Mouse (Mus musculus) embryonic facial prominence, embryonic 11.5 days (tissue): ENCODE measurements at regions not wholly inside any gene's neighbourhood (a gene's known extent, or its start where the extent isn't known, plus 50 kb on each side); places are given as distances from the start of the nearest gene placed in this dataset.
"Not testable (repeated sequence)": the region's sequence is repeated elsewhere in the genome, so short reads cannot be mapped to it uniquely, and the experiment has no call there.

ENCODE experiments used
- ATAC-seq: fragments of 200-750 bp; cut with Nextera tagmentation; replicated peaks from 2 replicates; pipeline ENCODE4 v1.8.0; 2017; ENCODE audit warnings: low read depth; ENCODE audit not compliant: insufficient number of reproducible peaks, low FRiP score, low TSS enrichment
- DNase-seq: peaks from one replicate; pipeline ENCODE4 v3.0.0-alpha.2; 2015; ENCODE audit warnings: low spot score
- H3K27ac ChIP-seq: fragments of 300-500 bp; sonication (generic); replicated peaks from 2 replicates; pipeline ENCODE4 v1.5.1; 2014; ENCODE audit warnings: mild to moderate bottlenecking, low read depth, low read length, control low read depth
- H3K27me3 ChIP-seq: fragments of 300-500 bp; sonication (generic); 2 replicates; pipeline ENCODE4 v1.6.1; 2014; ENCODE audit warnings: mild to moderate bottlenecking, low read length, moderate library complexity, mixed read lengths; ENCODE audit not compliant: control insufficient read depth, insufficient read depth
- H3K36me3 ChIP-seq: fragments of 300-500 bp; sonication (generic); replicated peaks from 2 replicates; pipeline ENCODE4 v1.6.1; 2014; ENCODE audit warnings: low read depth, mild to moderate bottlenecking, low read length, moderate library complexity, mixed read lengths; ENCODE audit not compliant: control insufficient read depth, insufficient read depth
- H3K4me1 ChIP-seq: fragments of 300-500 bp; sonication (generic); 2 replicates; pipeline ENCODE4 v1.6.1; 2014; ENCODE audit warnings: low read length, mixed read lengths; ENCODE audit not compliant: control insufficient read depth, insufficient read depth
- H3K4me2 ChIP-seq: fragments of 300-500 bp; sonication (generic); 2 replicates; pipeline ENCODE4 v1.6.1; 2014; ENCODE audit warnings: low read depth, mild to moderate bottlenecking, control low read depth, low read length, moderate library complexity
- H3K4me3 ChIP-seq: fragments of 300-500 bp; sonication (generic); 2 replicates; pipeline ENCODE4 v1.5.1; 2014; ENCODE audit warnings: low read depth, low read length, control low read depth
- H3K9ac ChIP-seq: fragments of 300-500 bp; sonication (generic); replicated peaks from 2 replicates; pipeline ENCODE4 v1.6.1; 2014; ENCODE audit warnings: mild to moderate bottlenecking, control low read depth, low read length
- H3K9me3 ChIP-seq: fragments of 300-500 bp; sonication (generic); replicated peaks from 2 replicates; pipeline ENCODE4 v1.6.1; 2016; ENCODE audit warnings: mild to moderate bottlenecking, low read length, inconsistent platforms, mixed read lengths; ENCODE audit not compliant: control insufficient read depth
- WGBS: fragments of 180-500 bp; shearing (Covaris S2); extraction: QIAGEN DNeasy Blood & Tissue Kit; methylation state at CpG from one replicate; pipeline ENCODE4 v1.1.7; 2014; 5-methylcytosine and 5-hydroxymethylcytosine counted together

DNA sequence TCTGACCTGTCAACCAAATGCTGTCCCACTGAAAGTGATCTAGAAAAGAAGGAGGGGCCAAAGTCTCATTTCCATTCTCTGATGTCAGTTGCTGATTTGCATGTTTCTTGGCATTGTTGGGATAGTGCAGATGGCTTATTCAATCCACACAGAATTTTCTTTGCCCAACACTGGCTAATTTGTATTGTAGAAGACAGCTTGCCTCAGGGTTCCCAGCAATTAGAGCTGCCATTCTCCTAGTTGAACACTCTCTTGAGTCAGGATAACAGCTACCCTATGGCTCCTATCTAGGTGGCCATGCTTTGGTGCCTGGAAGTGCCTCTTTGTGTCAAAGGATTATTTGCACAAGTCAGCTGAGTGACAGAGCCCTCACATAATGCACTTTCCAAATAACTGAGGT is 569.0 kb downstream of the Lrriq3 start:
- no peak overlapping the region for H3K27ac ChIP-seq
- no peak for DNase-seq
- no peaks in the 10 kb centered on the region for H3K4me1 ChIP-seq
- H3K27me3 ChIP-seq = no peaks in the 10 kb centered on the region
- no peaks in the 10 kb centered on the region for H3K9me3 ChIP-seq
- no peak overlapping the region for H3K9ac ChIP-seq
- no peaks in the 10 kb centered on the region for H3K36me3 ChIP-seq
- no peak for ATAC-seq
- H3K4me2 ChIP-seq = no peak overlapping the region
- no peak overlapping the region for H3K4me3 ChIP-seq

DNA sequence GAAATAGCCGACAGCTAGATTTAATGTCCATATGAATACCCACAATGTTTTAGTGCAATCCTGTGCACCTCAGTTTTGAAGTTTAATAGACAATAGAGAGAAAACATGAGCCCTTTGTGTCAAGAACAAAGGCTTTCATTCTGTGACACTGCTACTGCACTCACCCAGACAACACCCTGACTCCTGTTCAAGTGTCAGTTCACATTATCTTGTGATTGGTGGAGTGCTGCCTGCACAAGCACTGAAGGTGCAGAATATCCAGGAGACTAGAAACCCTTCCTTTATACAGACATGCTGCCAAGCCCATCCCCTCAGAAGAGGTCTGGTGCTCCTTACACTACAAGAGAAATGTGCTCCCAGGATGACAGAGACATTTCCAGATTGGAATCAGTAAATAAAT is 579.3 kb downstream of the Lrriq3 start:
- Histone ChIP-seq H3K4me3 (no peak overlapping the region), H3K36me3 (no peaks in the 10 kb centered on the region), H3K9ac (no peak overlapping the region), H3K27ac (no peak overlapping the region), H3K9me3 (no peaks in the 10 kb centered on the region), H3K27me3 (no peaks in the 10 kb centered on the region), H3K4me1 (no peaks in the 10 kb centered on the region), H3K4me2 (no peak overlapping the region)
- no peak for DNase-seq
- 79% methylated on average over 1 of the region's 1 CpGs for WGBS
- ATAC-seq = no peak

DNA sequence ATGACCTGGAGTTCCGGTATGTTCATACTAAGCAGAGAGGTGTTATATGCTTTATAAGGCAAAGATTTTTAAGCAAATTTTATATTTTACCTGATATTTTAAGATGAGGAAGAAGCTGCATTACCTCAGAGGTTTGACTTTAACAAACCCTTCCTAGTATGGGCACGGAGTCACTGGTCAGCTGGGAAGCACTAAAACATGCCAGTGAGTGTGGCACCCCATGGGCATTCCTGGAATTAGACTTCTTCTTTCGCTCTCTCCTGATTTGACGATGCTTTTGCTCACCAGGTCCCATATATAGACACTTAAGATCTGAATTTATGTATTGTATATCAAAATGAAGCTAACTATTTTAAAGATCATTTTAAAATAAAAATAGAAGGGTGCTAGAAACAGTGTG is 587.0 kb downstream of the Lrriq3 start:
- DNase-seq (no peak), ATAC-seq (no peak)
- no peaks in the 10 kb centered on the region for H3K27me3 ChIP-seq
- H3K9ac ChIP-seq = no peak overlapping the region
- H3K36me3 ChIP-seq = no peaks in the 10 kb centered on the region
- H3K4me1 ChIP-seq = no peaks in the 10 kb centered on the region
- H3K9me3 ChIP-seq = no peaks in the 10 kb centered on the region
- H3K27ac ChIP-seq = no peak overlapping the region
- H3K4me3 ChIP-seq = no peak overlapping the region
- 86% methylated on average over 4 of the region's 4 CpGs for WGBS
- no peak overlapping the region for H3K4me2 ChIP-seq

- WGBS = 58% methylated on average over 8 of the region's 8 CpGs
- no peaks in the 10 kb centered on the region for H3K9me3 ChIP-seq
- no peak overlapping the region for H3K4me2 ChIP-seq
- no peak for DNase-seq
- H3K27ac ChIP-seq = no peak overlapping the region
- no peak overlapping the region for H3K9ac ChIP-seq
- H3K4me1 ChIP-seq = no peaks in the 10 kb centered on the region
- H3K36me3 ChIP-seq = no peaks in the 10 kb centered on the region
- no peaks in the 10 kb centered on the region for H3K27me3 ChIP-seq
- ATAC-seq = 0 out of 2 replicates have a peak, but pooled peaks have one; percentile 44
- no peak overlapping the region for H3K4me3 ChIP-seq
These were observed 589.9 kb downstream of the Lrriq3 start for GRCm38 (mm10) chr3:155682921-155683813.

DNA sequence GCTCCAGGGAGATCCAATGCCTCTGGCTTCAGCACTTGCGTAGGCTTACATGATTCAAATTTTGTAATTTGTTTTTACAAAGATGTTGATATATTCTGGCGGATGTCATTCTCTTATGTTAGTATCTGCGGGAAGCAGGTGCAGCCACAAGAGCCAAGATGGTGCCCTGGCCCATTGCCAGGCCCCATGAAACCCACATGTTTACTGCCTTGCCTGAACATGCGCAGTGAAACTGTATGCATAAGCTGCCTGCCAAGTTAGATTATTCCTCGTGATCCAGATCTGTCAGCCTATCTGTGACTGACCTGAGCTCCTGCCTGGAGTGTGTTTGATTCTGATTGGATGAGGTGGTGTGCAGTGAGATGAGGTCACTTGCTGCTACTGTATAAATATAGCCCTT is 595.1 kb downstream of the Lrriq3 start:
- H3K4me3 ChIP-seq = no peak overlapping the region
- H3K9me3 ChIP-seq = no peaks in the 10 kb centered on the region
- 89% methylated on average over 5 of the region's 5 CpGs for WGBS
- ATAC-seq (no peak), DNase-seq (no peak)
- no peaks in the 10 kb centered on the region for H3K36me3 ChIP-seq
- H3K27me3 ChIP-seq = no peaks in the 10 kb centered on the region
- no peak overlapping the region for H3K9ac ChIP-seq
- no peaks in the 10 kb centered on the region for H3K4me1 ChIP-seq
- no peak overlapping the region for H3K27ac ChIP-seq
- H3K4me2 ChIP-seq = no peak overlapping the region

DNA sequence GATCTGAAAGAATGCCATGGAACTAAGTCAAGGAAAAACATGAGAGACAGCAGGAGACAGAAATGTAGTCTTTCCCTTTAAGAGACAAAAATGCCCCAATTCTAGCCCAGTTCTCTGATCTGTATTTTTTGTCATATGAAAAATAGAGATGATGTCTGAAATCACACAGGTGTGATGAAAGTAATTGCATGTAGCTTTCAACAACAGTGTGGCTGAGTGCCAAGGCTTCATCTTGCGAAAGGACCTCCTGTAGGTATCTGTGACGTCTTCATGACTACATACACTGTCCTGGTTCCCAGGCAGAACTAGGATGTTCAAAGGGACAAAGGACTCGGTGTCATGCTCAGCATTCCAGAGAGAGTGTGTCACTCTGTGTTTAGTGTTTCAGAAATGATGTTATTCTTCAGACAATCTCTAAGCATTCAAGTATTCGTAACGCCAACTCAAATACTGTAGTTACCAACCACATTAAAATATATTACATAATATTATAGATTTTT is 629.8 kb downstream of the Lrriq3 start:
- Histone ChIP-seq H3K27me3 (no peaks in the 10 kb centered on the region), H3K27ac (no peak overlapping the region), H3K4me2 (no peak overlapping the region), H3K9ac (no peak overlapping the region), H3K4me1 (no peaks in the 10 kb centered on the region), H3K36me3 (no peaks in the 10 kb centered on the region), H3K4me3 (no peak overlapping the region), H3K9me3 (no peaks in the 10 kb centered on the region)
- 87% methylated on average over 5 of the region's 5 CpGs for WGBS
- no peak for DNase-seq
- no peak for ATAC-seq

GRCm38 (mm10) chr3:155742421-155742820 is 649.2 kb downstream of the Lrriq3 start:
- WGBS = 93% methylated on average over 2 of the region's 2 CpGs
- no peak for ATAC-seq
- Histone ChIP-seq H3K36me3 (no peaks in the 10 kb centered on the region), H3K9ac (no peak overlapping the region), H3K9me3 (no peaks in the 10 kb centered on the region), H3K27ac (no peak overlapping the region), H3K4me3 (no peak overlapping the region), H3K4me1 (no peaks in the 10 kb centered on the region), H3K4me2 (no peak overlapping the region), H3K27me3 (no peaks in the 10 kb centered on the region)
- no peak for DNase-seq

- not testable (repeated sequence) for ATAC-seq
- WGBS = 37% methylated on average over 1 of the region's 1 CpGs
These were observed 653.4 kb downstream of the Lrriq3 start for GRCm38 (mm10) chr3:155746601-155747000.

More at GRCm38 (mm10) chr3:155746601-155747000, 653.4 kb downstream of the Lrriq3 start:
- not testable (repeated sequence) for H3K36me3 ChIP-seq, H3K27ac ChIP-seq, H3K27me3 ChIP-seq, H3K9me3 ChIP-seq, DNase-seq, H3K4me1 ChIP-seq, H3K4me3 ChIP-seq, H3K9ac ChIP-seq, H3K4me2 ChIP-seq
